Mouse (Mus musculus): ENCODE results near the gene Asb2. TPM values are rescaled to one million over a fixed set of nuclear protein-coding genes. Genes with fewer than 3 reads are reported as not detected.

Asb2 gene
- 0.39 and 0.46 TPM in 2 replicates for polyA plus RNA-seq (2014; fragmentation: Nextera tagmentation; extraction: Ambion mirVana)

- no peak for DNase-seq
- no peaks in the 10 kb centered on the region for H3K4me1 ChIP-seq (ENCODE audit: control insufficient read depth, insufficient read depth, low read length)
- no peaks in the 10 kb centered on the region for H3K36me3 ChIP-seq (ENCODE audit: control insufficient read depth, insufficient read depth, low read length)
- ATAC-seq (ENCODE audit: low FRiP score, low TSS enrichment) = no peak
- 79% methylated on average over 14 of the region's 14 CpGs for WGBS
- no peak within 1 kb of the TSS for H3K27ac ChIP-seq (replicated peaks; ENCODE audit: low read depth, low read length)
- no peak within 1 kb of the TSS for H3K9ac ChIP-seq (replicated peaks; ENCODE audit: low read length)
- H3K4me2 ChIP-seq (ENCODE audit: low read length) = no peak within 1 kb of the TSS
- H3K9me3 ChIP-seq (ENCODE audit: control insufficient read depth, low read length) = no peaks in the 10 kb centered on the region
- no peaks in the 10 kb centered on the region for H3K27me3 ChIP-seq (ENCODE audit: control insufficient read depth, insufficient read depth, low read length)
- no peak within 1 kb of the TSS for H3K4me3 ChIP-seq (replicated peaks; ENCODE audit: low read depth, low read length)
Measured at GRCm38 (mm10) chr12:103355746-103356414, at the start of gene Asb2. Asb2 (minus strand) TSS chr12:103356001.

GRCm38 (mm10) chr12:103404131-103404530, 48.3 kb upstream of the Asb2 start:
- Histone ChIP-seq H3K4me3 (replicated peaks; ENCODE audit: low read depth, low read length) (no peak overlapping the region), H3K9me3 (ENCODE audit: control insufficient read depth, low read length) (no peaks in the 10 kb centered on the region), H3K9ac (replicated peaks; ENCODE audit: low read length) (no peak overlapping the region), H3K36me3 (ENCODE audit: control insufficient read depth, insufficient read depth, low read length) (peaks cover 69% of the 10 kb centered on the region), H3K27ac (replicated peaks; ENCODE audit: low read depth, low read length) (no peak overlapping the region), H3K4me2 (ENCODE audit: low read length) (no peak overlapping the region), H3K4me1 (ENCODE audit: control insufficient read depth, insufficient read depth, low read length) (no peaks in the 10 kb centered on the region), H3K27me3 (ENCODE audit: control insufficient read depth, insufficient read depth, low read length) (no peaks in the 10 kb centered on the region)
- ATAC-seq (ENCODE audit: low FRiP score, low TSS enrichment) (no peak), DNase-seq (no peak)
- 88% methylated on average over 18 of the region's 18 CpGs for WGBS

- Histone ChIP-seq H3K9me3 (ENCODE audit: control insufficient read depth, low read length) (no peaks in the 10 kb centered on the region), H3K36me3 (ENCODE audit: control insufficient read depth, insufficient read depth, low read length) (peaks cover 5% of the 10 kb centered on the region; the same call in 1 of the 2 replicates), H3K4me3 (replicated peaks; ENCODE audit: low read depth, low read length) (no peak overlapping the region), H3K27me3 (ENCODE audit: control insufficient read depth, insufficient read depth, low read length) (no peaks in the 10 kb centered on the region), H3K27ac (replicated peaks; ENCODE audit: low read depth, low read length) (no peak overlapping the region), H3K4me2 (ENCODE audit: low read length) (no peak overlapping the region), H3K9ac (replicated peaks; ENCODE audit: low read length) (no peak overlapping the region), H3K4me1 (ENCODE audit: control insufficient read depth, insufficient read depth, low read length) (no peaks in the 10 kb centered on the region)
- 84% methylated on average over 7 of the region's 7 CpGs for WGBS
- DNase-seq (no peak), ATAC-seq (ENCODE audit: low FRiP score, low TSS enrichment) (no peak)
Measured at GRCm38 (mm10) chr12:103396751-103397150, 41.0 kb upstream of the Asb2 start.

- ATAC-seq (ENCODE audit: low FRiP score, low TSS enrichment) (no peak), DNase-seq (no peak)
- Histone ChIP-seq H3K9me3 (ENCODE audit: control insufficient read depth, low read length) (no peaks in the 10 kb centered on the region), H3K4me1 (ENCODE audit: control insufficient read depth, insufficient read depth, low read length) (no peaks in the 10 kb centered on the region), H3K36me3 (ENCODE audit: control insufficient read depth, insufficient read depth, low read length) (peaks cover under 1% of the 10 kb centered on the region; the same call in 1 of the 2 replicates), H3K4me2 (ENCODE audit: low read length) (no peak overlapping the region), H3K4me3 (replicated peaks; ENCODE audit: low read depth, low read length) (no peak overlapping the region), H3K9ac (replicated peaks; ENCODE audit: low read length) (no peak overlapping the region), H3K27me3 (ENCODE audit: control insufficient read depth, insufficient read depth, low read length) (no peaks in the 10 kb centered on the region), H3K27ac (replicated peaks; ENCODE audit: low read depth, low read length) (no peak overlapping the region)
- 83% methylated on average over 12 of the region's 12 CpGs for WGBS
Measured at GRCm38 (mm10) chr12:103395486-103396275, 39.9 kb upstream of the Asb2 start.

- DNase-seq = no peak
- peaks cover 6% of the 10 kb centered on the region for H3K4me1 ChIP-seq (ENCODE audit: control insufficient read depth, insufficient read depth, low read length)
- no peak for ATAC-seq (ENCODE audit: low FRiP score, low TSS enrichment)
- H3K9me3 ChIP-seq (ENCODE audit: control insufficient read depth, low read length) = no peaks in the 10 kb centered on the region
- H3K4me3 ChIP-seq (replicated peaks; ENCODE audit: low read depth, low read length) = no peak overlapping the region
- no peaks in the 10 kb centered on the region for H3K27me3 ChIP-seq (ENCODE audit: control insufficient read depth, insufficient read depth, low read length)
- H3K27ac ChIP-seq (replicated peaks; ENCODE audit: low read depth, low read length) = no peak overlapping the region
- no peaks in the 10 kb centered on the region; the same call in 1 of the 2 replicates for H3K36me3 ChIP-seq (ENCODE audit: control insufficient read depth, insufficient read depth, low read length)
- no peak overlapping the region for H3K9ac ChIP-seq (replicated peaks; ENCODE audit: low read length)
- 33% methylated on average over 6 of the region's 6 CpGs for WGBS
- H3K4me2 ChIP-seq (ENCODE audit: low read length) = no peak overlapping the region
Measured at GRCm38 (mm10) chr12:103393528-103393927, 37.7 kb upstream of the Asb2 start.

GRCm38 (mm10) chr12:103391098-103391497, 35.3 kb upstream of the Asb2 start:
- 83% methylated on average over 7 of the region's 7 CpGs for WGBS
- Histone ChIP-seq H3K36me3 (ENCODE audit: control insufficient read depth, insufficient read depth, low read length) (no peaks in the 10 kb centered on the region; the same call in 1 of the 2 replicates), H3K4me1 (ENCODE audit: control insufficient read depth, insufficient read depth, low read length) (peaks cover 10% of the 10 kb centered on the region), H3K9me3 (ENCODE audit: control insufficient read depth, low read length) (no peaks in the 10 kb centered on the region), H3K27ac (replicated peaks; ENCODE audit: low read depth, low read length) (no peak overlapping the region), H3K9ac (replicated peaks; ENCODE audit: low read length) (no peak overlapping the region), H3K4me2 (ENCODE audit: low read length) (no peak overlapping the region), H3K27me3 (ENCODE audit: control insufficient read depth, insufficient read depth, low read length) (no peaks in the 10 kb centered on the region), H3K4me3 (replicated peaks; ENCODE audit: low read depth, low read length) (no peak overlapping the region)
- DNase-seq (no peak), ATAC-seq (ENCODE audit: low FRiP score, low TSS enrichment) (no peak)

- ATAC-seq (ENCODE audit: low FRiP score, low TSS enrichment) = no peak
- Histone ChIP-seq H3K9me3 (ENCODE audit: control insufficient read depth, low read length) (no peaks in the 10 kb centered on the region), H3K4me1 (ENCODE audit: control insufficient read depth, insufficient read depth, low read length) (peaks cover 10% of the 10 kb centered on the region), H3K9ac (replicated peaks; ENCODE audit: low read length) (no peak overlapping the region), H3K4me2 (ENCODE audit: low read length) (0 out of 2 replicates have a peak overlapping the region, but pooled peaks have one; percentile 83), H3K4me3 (replicated peaks; ENCODE audit: low read depth, low read length) (no peak overlapping the region), H3K27me3 (ENCODE audit: control insufficient read depth, insufficient read depth, low read length) (no peaks in the 10 kb centered on the region), H3K36me3 (ENCODE audit: control insufficient read depth, insufficient read depth, low read length) (no peaks in the 10 kb centered on the region; the same call in 1 of the 2 replicates), H3K27ac (replicated peaks; ENCODE audit: low read depth, low read length) (no peak overlapping the region)
- no peak for DNase-seq
- 80% methylated on average over 4 of the region's 4 CpGs for WGBS
Measured at GRCm38 (mm10) chr12:103389982-103390381, 34.2 kb upstream of the Asb2 start.

- DNase-seq (no peak), ATAC-seq (ENCODE audit: low FRiP score, low TSS enrichment) (no peak)
- no peaks in the 10 kb centered on the region for H3K9me3 ChIP-seq (ENCODE audit: control insufficient read depth, low read length)
Measured at GRCm38 (mm10) chr12:103389348-103389727, 33.5 kb upstream of the Asb2 start.

More at GRCm38 (mm10) chr12:103389348-103389727, 33.5 kb upstream of the Asb2 start:
- Histone ChIP-seq H3K4me1 (ENCODE audit: control insufficient read depth, insufficient read depth, low read length) (peaks cover 10% of the 10 kb centered on the region), H3K36me3 (ENCODE audit: control insufficient read depth, insufficient read depth, low read length) (no peaks in the 10 kb centered on the region; the same call in 1 of the 2 replicates), H3K4me2 (ENCODE audit: low read length) (peak overlapping the region; percentile 83), H3K9ac (replicated peaks; ENCODE audit: low read length) (peak overlapping the region; percentile 91), H3K4me3 (replicated peaks; ENCODE audit: low read depth, low read length) (peak overlapping the region; percentile 76), H3K27ac (replicated peaks; ENCODE audit: low read depth, low read length) (no peak overlapping the region), H3K27me3 (ENCODE audit: control insufficient read depth, insufficient read depth, low read length) (no peaks in the 10 kb centered on the region)
- 59% methylated on average over 2 of the region's 2 CpGs for WGBS
